Mouse (Mus musculus) heart, embryonic 12.5 days (tissue): ENCODE results near the gene D5Ertd579e. TPM values are rescaled to one million over a fixed set of nuclear protein-coding genes. Genes with fewer than 3 reads are reported as not detected.
"Not testable (repeated sequence)": the region's sequence is repeated elsewhere in the genome, so short reads cannot be mapped to it uniquely, and the experiment has no call there.

Source experiments
- ATAC-seq: fragments of 200-750 bp; cut with Nextera tagmentation; 2 replicates; pipeline ENCODE4 v1.8.0; 2017; ENCODE audit warnings: moderate TSS enrichment, moderate library complexity; ENCODE audit not compliant: insufficient number of reproducible peaks, low FRiP score
- H3K27ac ChIP-seq: fragments of 300-500 bp; sonication (generic); 2 replicates; pipeline ENCODE4 v1.5.1; 2016; ENCODE audit warnings: mild to moderate bottlenecking, moderate library complexity; ENCODE audit not compliant: poor library complexity, severe bottlenecking
- H3K27me3 ChIP-seq: fragments of 300-500 bp; sonication (generic); replicated peaks from 2 replicates; pipeline ENCODE4 v1.6.1; 2016; ENCODE audit warnings: mild to moderate bottlenecking, moderate library complexity
- H3K36me3 ChIP-seq: fragments of 300-500 bp; sonication (generic); 2 replicates; pipeline ENCODE4 v1.6.1; 2016; ENCODE audit warnings: mild to moderate bottlenecking, moderate library complexity
- H3K4me1 ChIP-seq: fragments of 300-500 bp; sonication (generic); replicated peaks from 2 replicates; pipeline ENCODE4 v1.6.1; 2016; ENCODE audit warnings: mild to moderate bottlenecking
- H3K4me2 ChIP-seq: fragments of 300-500 bp; sonication (generic); 2 replicates; pipeline ENCODE4 v1.6.1; 2016; ENCODE audit warnings: mild to moderate bottlenecking, moderate library complexity
- H3K4me3 ChIP-seq: fragments of 300-500 bp; sonication (generic); 2 replicates; pipeline ENCODE4 v1.5.1; 2016; ENCODE audit warnings: mild to moderate bottlenecking
- H3K9ac ChIP-seq: fragments of 300-500 bp; sonication (generic); 2 replicates; pipeline ENCODE4 v1.6.1; 2016; ENCODE audit warnings: mild to moderate bottlenecking, moderate library complexity
- H3K9me3 ChIP-seq: fragments of 300-500 bp; sonication (generic); replicated peaks from 2 replicates; pipeline ENCODE4 v1.6.1; 2016; ENCODE audit warnings: mild to moderate bottlenecking, moderate library complexity
- WGBS: fragments of 180-500 bp; shearing (Covaris S2); methylation state at CpG from one replicate; pipeline ENCODE4 v1.1.7; 2016; 5-methylcytosine and 5-hydroxymethylcytosine counted together
- polyA plus RNA-seq: library from polyadenylated mRNA; unstranded; fragments of >200 nt; fragmentation: Nextera tagmentation; extraction: Ambion mirVana; gene quantifications from 2 replicates; pipeline ENCODE4 v1.2.1, GENCODE M21; 2016

The D5Ertd579e gene
- polyA plus RNA-seq, 1 experiment from 2014 or later: 35.1 TPM

GRCm38 (mm10) chr5:36679918-36680598 is 15.8 kb downstream of the D5Ertd579e start:
- no peak overlapping the region for H3K4me2 ChIP-seq
- no peak overlapping the region for H3K27ac ChIP-seq
- no peaks in the 10 kb centered on the region for H3K27me3 ChIP-seq
- peaks cover 37% of the 10 kb centered on the region for H3K4me1 ChIP-seq
- H3K4me3 ChIP-seq: no peak overlapping the region
- no peak for ATAC-seq
- H3K9ac ChIP-seq: no peak overlapping the region
- WGBS: 76% methylated on average over 4 of the region's 4 CpGs
- H3K9me3 ChIP-seq: no peaks in the 10 kb centered on the region
- H3K36me3 ChIP-seq: no peaks in the 10 kb centered on the region

GRCm38 (mm10) chr5:36678799-36679198 is 17.0 kb downstream of the D5Ertd579e start:
- H3K9me3 ChIP-seq: no peaks in the 10 kb centered on the region
- no peak overlapping the region for H3K4me3 ChIP-seq
- H3K9ac ChIP-seq: no peak overlapping the region
- H3K27me3 ChIP-seq: no peaks in the 10 kb centered on the region
- no peak for ATAC-seq
- no peak overlapping the region for H3K4me2 ChIP-seq
- no peak overlapping the region for H3K27ac ChIP-seq
- WGBS: 43% methylated on average over 1 of the region's 1 CpGs
- no peaks in the 10 kb centered on the region for H3K36me3 ChIP-seq
- peaks cover 43% of the 10 kb centered on the region for H3K4me1 ChIP-seq

- Histone ChIP-seq H3K27ac (no peak overlapping the region), H3K36me3 (no peaks in the 10 kb centered on the region), H3K4me2 (no peak overlapping the region), H3K4me1 (peaks cover 43% of the 10 kb centered on the region), H3K4me3 (no peak overlapping the region), H3K9ac (no peak overlapping the region), H3K9me3 (no peaks in the 10 kb centered on the region), H3K27me3 (no peaks in the 10 kb centered on the region)
- WGBS: 82% methylated on average over 5 of the region's 5 CpGs
- ATAC-seq: no peak
These were observed 17.9 kb downstream of the D5Ertd579e start for GRCm38 (mm10) chr5:36677907-36678306.

GRCm38 (mm10) chr5:36675466-36675865 is 20.4 kb downstream of the D5Ertd579e start:
- no peak for ATAC-seq

GRCm38 (mm10) chr5:36674658-36675433 is 21.0 kb downstream of the D5Ertd579e start:
- H3K4me3 ChIP-seq: no peak overlapping the region
- 59% methylated on average over 4 of the region's 4 CpGs for WGBS
- no peaks in the 10 kb centered on the region for H3K9me3 ChIP-seq
- no peak for ATAC-seq
- H3K36me3 ChIP-seq: peaks cover 17% of the 10 kb centered on the region
- peaks cover 30% of the 10 kb centered on the region for H3K4me1 ChIP-seq
- H3K27me3 ChIP-seq: no peaks in the 10 kb centered on the region
- no peak overlapping the region for H3K9ac ChIP-seq
- no peak overlapping the region for H3K27ac ChIP-seq
- H3K4me2 ChIP-seq: no peak overlapping the region

More at GRCm38 (mm10) chr5:36675466-36675865, 20.4 kb downstream of the D5Ertd579e start:
- Histone ChIP-seq H3K4me1 (peaks cover 32% of the 10 kb centered on the region), H3K4me2 (no peak overlapping the region), H3K9ac (no peak overlapping the region), H3K27me3 (no peaks in the 10 kb centered on the region), H3K27ac (no peak overlapping the region), H3K36me3 (peaks cover 12% of the 10 kb centered on the region), H3K4me3 (no peak overlapping the region), H3K9me3 (no peaks in the 10 kb centered on the region)
- WGBS: 47% methylated on average over 1 of the region's 1 CpGs

GRCm38 (mm10) chr5:36669021-36670008 is 26.5 kb downstream of the D5Ertd579e start:
- Histone ChIP-seq H3K4me3 (no peak overlapping the region), H3K4me2 (no peak overlapping the region), H3K4me1 (peaks cover 12% of the 10 kb centered on the region), H3K27me3 (no peaks in the 10 kb centered on the region), H3K9me3 (no peaks in the 10 kb centered on the region), H3K27ac (0 out of 2 replicates have a peak overlapping the region, but pooled peaks have one; percentile 11), H3K9ac (no peak overlapping the region), H3K36me3 (peaks cover 47% of the 10 kb centered on the region)
- WGBS: 52% methylated on average over 7 of the region's 7 CpGs
- no peak; the same call in 1 of the 2 replicates for ATAC-seq

GRCm38 (mm10) chr5:36668572-36668971 is 27.3 kb downstream of the D5Ertd579e start:
- Histone ChIP-seq H3K36me3 (peaks cover 47% of the 10 kb centered on the region), H3K4me1 (peaks cover 16% of the 10 kb centered on the region), H3K27me3 (no peaks in the 10 kb centered on the region), H3K27ac (no peak overlapping the region), H3K4me3 (no peak overlapping the region), H3K9ac (no peak overlapping the region), H3K9me3 (no peaks in the 10 kb centered on the region), H3K4me2 (no peak overlapping the region)
- WGBS: 85% methylated on average over 8 of the region's 8 CpGs
- ATAC-seq: no peak

GRCm38 (mm10) chr5:36667986-36668385 is 27.8 kb downstream of the D5Ertd579e start:
- not testable (repeated sequence) for H3K27me3 ChIP-seq, H3K27ac ChIP-seq, H3K4me3 ChIP-seq, H3K9ac ChIP-seq, H3K4me2 ChIP-seq, ATAC-seq, H3K9me3 ChIP-seq
- 45% methylated on average over 2 of the region's 2 CpGs for WGBS
- Histone ChIP-seq H3K36me3 (peaks cover 48% of the 10 kb centered on the region), H3K4me1 (peaks cover 22% of the 10 kb centered on the region)

GRCm38 (mm10) chr5:36667165-36667564 is 28.7 kb downstream of the D5Ertd579e start:
- Histone ChIP-seq H3K4me2 (no peak overlapping the region), H3K27me3 (no peaks in the 10 kb centered on the region), H3K9me3 (no peaks in the 10 kb centered on the region), H3K9ac (no peak overlapping the region), H3K4me1 (peaks cover 25% of the 10 kb centered on the region), H3K36me3 (peaks cover 46% of the 10 kb centered on the region), H3K4me3 (no peak overlapping the region), H3K27ac (no peak overlapping the region)
- WGBS: 90% methylated on average over 5 of the region's 5 CpGs
- no peak for ATAC-seq

GRCm38 (mm10) chr5:36666699-36667098 is 29.1 kb downstream of the D5Ertd579e start:
- not testable (repeated sequence) for H3K4me2 ChIP-seq, H3K9me3 ChIP-seq, ATAC-seq, H3K27me3 ChIP-seq, H3K4me3 ChIP-seq, H3K9ac ChIP-seq, H3K27ac ChIP-seq
- H3K4me1 ChIP-seq: peaks cover 25% of the 10 kb centered on the region
- peaks cover 43% of the 10 kb centered on the region for H3K36me3 ChIP-seq
- 95% methylated on average over 2 of the region's 2 CpGs for WGBS
